Mouse (Mus musculus) intestine, postnatal 0 days (tissue): ENCODE data around the gene Spg11. TPM values are rescaled to one million over a fixed set of nuclear protein-coding genes. Genes with fewer than 3 reads are reported as not detected.

Experiments used
- ATAC-seq: fragments of 200-750 bp; cut with Nextera tagmentation; 2 replicates; pipeline ENCODE4 v1.8.0; 2017; ENCODE audit warnings: mild to moderate bottlenecking, moderate TSS enrichment, moderate library complexity
- H3K27ac ChIP-seq: fragments of 300-500 bp; sonication (generic); 2 replicates; pipeline ENCODE4 v1.5.1; 2014; ENCODE audit warnings: mild to moderate bottlenecking, low read depth, low read length, moderate library complexity
- H3K27me3 ChIP-seq: fragments of 300-500 bp; sonication (generic); replicated peaks from 2 replicates; pipeline ENCODE4 v1.6.1; 2014; ENCODE audit warnings: low read length, mixed read lengths; ENCODE audit not compliant: control insufficient read depth, insufficient read depth
- H3K36me3 ChIP-seq: fragments of 300-500 bp; sonication (generic); 2 replicates; pipeline ENCODE4 v1.6.1; 2014; ENCODE audit warnings: mild to moderate bottlenecking, moderate library complexity; ENCODE audit not compliant: control insufficient read depth, insufficient read depth
- H3K4me1 ChIP-seq: fragments of 300-500 bp; sonication (generic); replicated peaks from 2 replicates; pipeline ENCODE4 v1.6.1; 2014; ENCODE audit warnings: antibody characterized with exemption, low read length, mixed read lengths; ENCODE audit not compliant: control insufficient read depth, insufficient read depth
- H3K4me2 ChIP-seq: fragments of 300-500 bp; sonication (generic); replicated peaks from 2 replicates; pipeline ENCODE4 v1.6.1; 2014; ENCODE audit warnings: low read depth, mild to moderate bottlenecking, moderate library complexity
- H3K4me3 ChIP-seq: fragments of 300-500 bp; sonication (generic); 2 replicates; pipeline ENCODE4 v1.5.1; 2014; ENCODE audit warnings: low read depth, low read length
- H3K9ac ChIP-seq: fragments of 300-500 bp; sonication (generic); 2 replicates; pipeline ENCODE4 v1.6.1; 2014; ENCODE audit warnings: mild to moderate bottlenecking, low read depth, low read length
- H3K9me3 ChIP-seq: fragments of 300-500 bp; sonication (generic); 2 replicates; pipeline ENCODE4 v1.6.1; 2016; ENCODE audit warnings: mixed run types; ENCODE audit not compliant: control insufficient read depth
- CTCF ChIP-seq: sonication (generic); IDR thresholded peaks from 2 replicates; pipeline ENCODE4 v1.5.1; 2016; ENCODE audit warnings: low read depth, mild to moderate bottlenecking, control low read depth, antibody characterized with exemption, moderate library complexity
- WGBS: fragments of 180-500 bp; shearing (Covaris S2); extraction: QIAGEN DNeasy Blood & Tissue Kit; methylation state at CpG from one replicate; pipeline ENCODE4 v1.1.7; 2014; 5-methylcytosine and 5-hydroxymethylcytosine counted together
- polyA plus RNA-seq: library from polyadenylated mRNA; unstranded; fragments of >200 nt; fragmentation: Nextera tagmentation; extraction: Ambion mirVana; gene quantifications from 2 replicates; pipeline ENCODE4 v1.2.1, GENCODE M21; 2015

Gene Spg11
- polyA plus RNA-seq, 1 experiment from 2014 or later: 3.7 TPM

DNA sequence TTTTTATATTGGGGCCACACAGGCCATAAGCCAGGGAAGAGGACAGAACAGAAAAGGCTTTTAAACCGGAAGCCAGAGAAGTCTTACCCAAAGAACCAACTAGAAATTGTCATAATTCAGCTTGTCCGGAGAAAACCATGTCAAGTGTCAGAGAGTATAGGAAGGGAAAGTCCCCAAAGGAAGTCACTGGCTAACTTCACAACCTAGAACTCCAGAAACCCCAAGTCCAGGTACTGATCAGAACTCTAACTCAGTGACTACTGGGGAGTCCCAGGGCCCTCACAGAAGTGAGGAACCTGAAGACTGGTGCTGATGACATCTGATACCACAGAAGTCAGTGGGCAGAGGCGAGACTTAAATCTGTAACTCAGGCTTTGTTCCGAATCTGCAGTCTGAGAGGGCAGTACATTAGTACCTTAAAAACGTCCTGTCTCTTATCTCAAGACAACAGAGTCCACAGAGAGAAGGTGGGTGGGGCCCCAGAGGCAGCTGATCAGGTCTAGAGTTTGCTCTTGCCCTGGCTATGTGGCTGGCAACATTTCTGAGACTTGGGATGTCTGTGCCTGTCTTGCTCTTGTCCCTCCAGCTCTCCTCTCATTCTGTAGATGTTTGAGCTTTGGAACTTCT lies 19.8 kb upstream of the Spg11 start:
- ATAC-seq: peak; percentile 69
- 39% methylated on average over 5 of the region's 5 CpGs for WGBS
- Histone ChIP-seq H3K36me3 (no peaks in the 10 kb centered on the region), H3K27ac (0 out of 2 replicates have a peak overlapping the region, but pooled peaks have one; percentile 41), H3K9me3 (no peaks in the 10 kb centered on the region), H3K4me1 (0 out of 2 replicates have a peak, but pooled peaks cover 5% of the 10 kb centered on the region), H3K4me3 (no peak overlapping the region), H3K9ac (no peak overlapping the region), H3K27me3 (no peaks in the 10 kb centered on the region), H3K4me2 (no peak overlapping the region)
- no peak for TF ChIP-seq CTCF

DNA sequence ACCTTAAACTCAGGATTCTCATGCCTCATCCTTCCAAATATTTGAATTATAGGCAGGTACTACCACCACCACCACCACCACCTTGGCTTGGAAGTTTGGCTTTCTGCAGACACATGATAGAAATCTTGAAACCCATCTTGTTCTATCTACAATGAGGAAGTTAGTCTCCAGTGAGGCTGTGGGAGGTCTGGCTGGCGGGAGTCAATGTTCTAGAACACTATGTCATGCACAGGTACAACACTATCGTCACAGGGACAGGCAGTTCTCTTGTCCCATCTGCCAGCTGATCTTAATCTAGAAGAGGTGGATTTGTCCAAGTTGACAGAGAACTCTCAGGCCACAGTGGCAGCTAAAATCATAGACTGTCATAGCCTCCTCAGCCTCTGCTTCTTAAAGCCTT lies 14.4 kb upstream of the Spg11 start:
- TF ChIP-seq CTCF: no peak
- no peak overlapping the region for H3K27ac ChIP-seq
- no peaks in the 10 kb centered on the region for H3K9me3 ChIP-seq
- H3K27me3 ChIP-seq: no peaks in the 10 kb centered on the region
- ATAC-seq: no peak
- WGBS: 75% methylated on average over 2 of the region's 2 CpGs
- no peaks in the 10 kb centered on the region for H3K36me3 ChIP-seq
- no peaks in the 10 kb centered on the region for H3K4me1 ChIP-seq
- H3K4me3 ChIP-seq: no peak overlapping the region
- H3K9ac ChIP-seq: no peak overlapping the region
- H3K4me2 ChIP-seq: no peak overlapping the region

DNA sequence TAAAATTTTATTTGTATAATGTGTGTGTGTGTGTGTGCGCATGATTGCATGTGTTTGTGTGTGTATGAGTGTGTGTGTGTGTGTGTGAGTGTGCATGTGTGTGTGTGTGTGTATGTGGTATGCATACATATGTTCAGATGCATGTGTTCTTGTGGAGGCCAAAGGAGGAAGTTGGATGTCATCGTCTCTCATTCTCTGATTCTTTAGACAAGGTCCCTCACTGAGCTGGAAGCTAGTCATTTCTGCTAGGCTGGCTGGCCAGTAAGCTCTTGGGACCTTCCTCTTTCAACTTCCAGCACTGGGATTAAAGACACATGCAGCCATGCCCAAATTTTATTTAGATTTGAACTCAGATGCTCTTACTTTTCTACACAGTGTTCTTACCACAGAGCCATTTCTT lies 13.9 kb upstream of the Spg11 start:
- no peaks in the 10 kb centered on the region for H3K27me3 ChIP-seq
- H3K4me1 ChIP-seq: no peaks in the 10 kb centered on the region
- no peaks in the 10 kb centered on the region for H3K36me3 ChIP-seq
- no peak overlapping the region for H3K9ac ChIP-seq
- H3K9me3 ChIP-seq: no peaks in the 10 kb centered on the region
- H3K27ac ChIP-seq: no peak overlapping the region
- no peak overlapping the region for H3K4me2 ChIP-seq
- no peak for TF ChIP-seq CTCF
- ATAC-seq: no peak
- 82% methylated on average over 2 of the region's 2 CpGs for WGBS
- no peak overlapping the region for H3K4me3 ChIP-seq

- ATAC-seq: no peak
- 94% methylated on average over 4 of the region's 4 CpGs for WGBS
- Histone ChIP-seq H3K9ac (no peak overlapping the region), H3K27ac (no peak overlapping the region), H3K27me3 (no peaks in the 10 kb centered on the region), H3K4me2 (no peak overlapping the region), H3K36me3 (no peaks in the 10 kb centered on the region), H3K9me3 (no peaks in the 10 kb centered on the region), H3K4me3 (no peak overlapping the region), H3K4me1 (0 out of 2 replicates have a peak, but pooled peaks cover 3% of the 10 kb centered on the region)
- TF ChIP-seq CTCF: no peak
These were observed 9.4 kb upstream of the Spg11 start for GRCm38 (mm10) chr2:122127635-122128034.

GRCm38 (mm10) chr2:122126765-122127347 lies 8.7 kb upstream of the Spg11 start:
- TF ChIP-seq CTCF: no peak
- 35% methylated on average over 5 of the region's 5 CpGs for WGBS
- Histone ChIP-seq H3K27me3 (no peaks in the 10 kb centered on the region), H3K36me3 (no peaks in the 10 kb centered on the region), H3K4me2 (no peak overlapping the region), H3K4me1 (0 out of 2 replicates have a peak, but pooled peaks cover 3% of the 10 kb centered on the region), H3K4me3 (no peak overlapping the region), H3K9ac (no peak overlapping the region), H3K27ac (no peak overlapping the region), H3K9me3 (no peaks in the 10 kb centered on the region)
- no peak for ATAC-seq

DNA sequence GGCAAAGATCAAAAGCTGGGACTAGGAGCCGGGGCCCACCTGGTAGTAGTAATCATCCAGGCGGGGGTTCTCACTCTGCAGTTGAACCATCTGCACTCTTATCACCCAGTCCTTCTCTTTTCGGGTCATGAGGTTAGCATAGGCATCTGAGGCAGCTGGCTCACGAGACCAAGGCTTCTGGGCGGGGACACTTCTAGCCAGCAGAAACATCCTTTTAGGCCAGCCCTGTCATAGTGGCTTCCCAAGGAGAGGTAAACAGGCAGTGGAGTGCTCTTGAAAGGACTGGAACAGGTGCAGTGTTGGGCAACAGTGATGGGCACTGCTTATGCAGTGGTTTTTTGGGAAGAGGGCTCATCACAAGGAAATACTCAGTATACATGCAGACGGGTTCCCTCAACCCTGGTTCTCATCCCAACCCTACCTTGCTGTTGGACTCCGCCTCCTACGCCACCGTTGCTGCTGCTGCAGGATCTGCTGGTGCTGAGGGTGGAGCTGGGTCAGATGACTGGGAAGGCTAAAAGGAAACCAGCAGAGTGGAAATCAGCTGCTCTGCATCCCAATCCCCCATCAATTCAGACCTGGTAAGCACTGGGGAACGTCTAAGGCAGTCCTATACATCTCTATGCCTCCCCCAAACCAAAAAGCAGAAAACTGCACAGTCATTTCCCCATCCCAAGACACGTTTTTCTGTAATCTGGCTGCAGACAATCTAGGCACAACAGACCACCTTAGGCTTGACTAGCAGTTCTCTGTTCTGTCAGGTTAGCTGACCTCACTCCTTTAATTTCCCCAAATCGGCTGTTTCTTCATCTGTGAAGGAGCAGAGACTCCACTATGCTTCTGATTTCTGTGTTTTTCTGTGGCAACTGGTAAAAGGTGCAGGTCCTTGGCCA lies 7.7 kb upstream of the Spg11 start:
- Histone ChIP-seq H3K4me1 (0 out of 2 replicates have a peak, but pooled peaks cover 3% of the 10 kb centered on the region), H3K4me3 (no peak overlapping the region), H3K36me3 (no peaks in the 10 kb centered on the region), H3K4me2 (no peak overlapping the region), H3K9ac (no peak overlapping the region), H3K9me3 (no peaks in the 10 kb centered on the region), H3K27ac (no peak overlapping the region), H3K27me3 (no peaks in the 10 kb centered on the region)
- 41% methylated on average over 12 of the region's 12 CpGs for WGBS
- no peak for TF ChIP-seq CTCF
- no peak for ATAC-seq
